Mouse (Mus musculus) limb, embryonic 14.5 days (tissue): ENCODE measurements around the gene Zbtb44. TPM values are rescaled to one million over a fixed set of nuclear protein-coding genes. Genes with fewer than 3 reads are reported as not detected.

Source experiments
- ATAC-seq: fragments of 200-750 bp; cut with Nextera tagmentation; 2 replicates; pipeline ENCODE4 v1.8.0; 2017; ENCODE audit warnings: low read depth, moderate number of reproducible peaks, moderate TSS enrichment; ENCODE audit not compliant: low FRiP score
- DNase-seq: peaks from one replicate; pipeline ENCODE4 v3.0.0-alpha.2; 2015; ENCODE audit warnings: low spot score
- H3K27ac ChIP-seq: fragments of 300-500 bp; sonication (generic); replicated peaks from 2 replicates; pipeline ENCODE4 v1.5.1; 2014; ENCODE audit warnings: low read depth, mild to moderate bottlenecking, low read length, moderate library complexity, mixed read lengths
- H3K27me3 ChIP-seq: fragments of 300-500 bp; sonication (generic); 2 replicates; pipeline ENCODE4 v1.6.1; 2014; ENCODE audit warnings: low read length, mixed read lengths; ENCODE audit not compliant: control insufficient read depth, insufficient read depth
- H3K36me3 ChIP-seq: fragments of 300-500 bp; sonication (generic); 2 replicates; pipeline ENCODE4 v1.6.1; 2014; ENCODE audit warnings: mild to moderate bottlenecking, low read length, moderate library complexity, mixed read lengths; ENCODE audit not compliant: control insufficient read depth, insufficient read depth
- H3K4me1 ChIP-seq: fragments of 300-500 bp; sonication (generic); 2 replicates; pipeline ENCODE4 v1.6.1; 2014; ENCODE audit warnings: antibody characterized with exemption, low read length, mixed read lengths; ENCODE audit not compliant: control insufficient read depth, insufficient read depth
- H3K4me2 ChIP-seq: fragments of 300-500 bp; sonication (generic); replicated peaks from 2 replicates; pipeline ENCODE4 v1.6.1; 2014; ENCODE audit warnings: low read depth, mild to moderate bottlenecking, low read length, moderate library complexity; ENCODE audit not compliant: severe bottlenecking
- H3K4me3 ChIP-seq: fragments of 300-500 bp; sonication (generic); replicated peaks from 2 replicates; pipeline ENCODE4 v1.5.1; 2014; ENCODE audit warnings: low read length
- H3K9ac ChIP-seq: fragments of 300-500 bp; sonication (generic); 2 replicates; pipeline ENCODE4 v1.6.1; 2014; ENCODE audit warnings: mild to moderate bottlenecking, low read depth, low read length, moderate library complexity; ENCODE audit not compliant: severe bottlenecking
- H3K9me3 ChIP-seq: fragments of 300-500 bp; sonication (generic); 2 replicates; pipeline ENCODE4 v1.6.1; 2016; ENCODE audit warnings: low read length; ENCODE audit not compliant: control insufficient read depth
- POLR2A ChIP-seq: fragments of 200-500 bp; IDR thresholded peaks from 2 replicates; pipeline ENCODE4 v1.8.0; 2012; ENCODE audit warnings: inconsistent platforms, mild to moderate bottlenecking, moderate library complexity, borderline replicate concordance; ENCODE audit not compliant: insufficient read depth, insufficient read length; ENCODE audit errors: extremely low read depth
- WGBS: fragments of 180-500 bp; shearing (Covaris S2); extraction: QIAGEN DNeasy Blood & Tissue Kit; methylation state at CpG from one replicate; pipeline ENCODE4 v1.1.7; 2014; 5-methylcytosine and 5-hydroxymethylcytosine counted together
- polyA plus RNA-seq, 2 experiments: library from polyadenylated mRNA; depleted of rRNA in 1 of 2; stranded (reverse) in 1 of 2; unstranded in 1 of 2; fragments of >200 nt; fragmentation: Nextera tagmentation in 1 of 2; extraction: Ambion mirVana in 1 of 2; gene quantifications; 2 replicates each; pipeline versions ENCODE4 v1.2.1 to v1.2.3; 2012 to 2014

Gene Zbtb44
- polyA plus RNA-seq, 2 experiments = 6.9 to 8.3 TPM

- Histone ChIP-seq H3K4me3 (no peak overlapping the region), H3K9ac (no peak overlapping the region), H3K4me1 (peaks cover 9% of the 10 kb centered on the region), H3K4me2 (no peak overlapping the region), H3K9me3 (no peaks in the 10 kb centered on the region), H3K27ac (no peak overlapping the region), H3K27me3 (no peaks in the 10 kb centered on the region), H3K36me3 (no peaks in the 10 kb centered on the region)
- 59% methylated on average over 5 of the region's 5 CpGs for WGBS
- ATAC-seq (no peak), DNase-seq (no peak)
- no peak for TF ChIP-seq POLR2A
Observed at GRCm38 (mm10) chr9:31119405-31119804, 89.0 kb downstream of the Zbtb44 start.

GRCm38 (mm10) chr9:31119882-31120532, 89.6 kb downstream of the Zbtb44 start:
- Histone ChIP-seq H3K27ac (no peak overlapping the region), H3K4me2 (no peak overlapping the region), H3K27me3 (no peaks in the 10 kb centered on the region), H3K9ac (no peak overlapping the region), H3K36me3 (no peaks in the 10 kb centered on the region), H3K9me3 (no peaks in the 10 kb centered on the region), H3K4me1 (peaks cover 9% of the 10 kb centered on the region), H3K4me3 (no peak overlapping the region)
- ATAC-seq (no peak), DNase-seq (no peak)
- TF ChIP-seq POLR2A = no peak
- WGBS = 37% methylated on average over 11 of the region's 11 CpGs

- Histone ChIP-seq H3K36me3 (no peaks in the 10 kb centered on the region), H3K27me3 (no peaks in the 10 kb centered on the region), H3K9ac (no peak overlapping the region), H3K4me1 (peaks cover 9% of the 10 kb centered on the region), H3K4me2 (no peak overlapping the region), H3K9me3 (no peaks in the 10 kb centered on the region), H3K4me3 (no peak overlapping the region), H3K27ac (no peak overlapping the region)
- no peak for TF ChIP-seq POLR2A
- DNase-seq (no peak), ATAC-seq (no peak)
- 34% methylated on average over 4 of the region's 4 CpGs for WGBS
Observed at GRCm38 (mm10) chr9:31120533-31120915, 90.1 kb downstream of the Zbtb44 start.

- Histone ChIP-seq H3K27ac (no peak overlapping the region), H3K36me3 (no peaks in the 10 kb centered on the region), H3K4me2 (no peak overlapping the region), H3K9me3 (no peaks in the 10 kb centered on the region), H3K9ac (no peak overlapping the region), H3K4me3 (no peak overlapping the region), H3K27me3 (no peaks in the 10 kb centered on the region), H3K4me1 (peaks cover 9% of the 10 kb centered on the region)
- WGBS = 54% methylated on average over 13 of the region's 13 CpGs
- TF ChIP-seq POLR2A = no peak
- no peak for DNase-seq
- ATAC-seq = no peak
Observed at GRCm38 (mm10) chr9:31122464-31123030, 92.1 kb downstream of the Zbtb44 start.

Other genes starting within 250 kb of the Zbtb44 start
- 33.2 and 39.5 TPM in 2 replicates for gene Adamts15, start 108.2 kb upstream of the Zbtb44 start, polyA plus RNA-seq (2012; rRNA removed)
- gene Adamts15, start 108.2 kb upstream of the Zbtb44 start, polyA plus RNA-seq (2014; fragmentation: Nextera tagmentation; extraction: Ambion mirVana) = 29.0 and 39.9 TPM in 2 replicates
- gene Adamts8, start 88.1 kb upstream of the Zbtb44 start, polyA plus RNA-seq (2012; rRNA removed) = 4.2 and 4.4 TPM in 2 replicates
- gene Adamts8, start 88.1 kb upstream of the Zbtb44 start, polyA plus RNA-seq (2014; fragmentation: Nextera tagmentation; extraction: Ambion mirVana) = 4.4 and 5.0 TPM in 2 replicates
- gene St14, start 101.2 kb downstream of the Zbtb44 start, polyA plus RNA-seq (2012; rRNA removed) = 7.8 and 8.4 TPM in 2 replicates
- 11.4 and 12.3 TPM in 2 replicates for gene St14, start 101.2 kb downstream of the Zbtb44 start, polyA plus RNA-seq (2014; fragmentation: Nextera tagmentation; extraction: Ambion mirVana)
- 228 and 253 TPM in 2 replicates for gene Aplp2, start 181.2 kb downstream of the Zbtb44 start, polyA plus RNA-seq (2012; rRNA removed)
- gene Aplp2, start 181.2 kb downstream of the Zbtb44 start, polyA plus RNA-seq (2014; fragmentation: Nextera tagmentation; extraction: Ambion mirVana) = 202 and 203 TPM in 2 replicates
- 14.6 and 17.5 TPM in 2 replicates for gene Prdm10, start 249.9 kb downstream of the Zbtb44 start, polyA plus RNA-seq (2012; rRNA removed)
- gene Prdm10, start 249.9 kb downstream of the Zbtb44 start, polyA plus RNA-seq (2014; fragmentation: Nextera tagmentation; extraction: Ambion mirVana) = 5.2 and 5.5 TPM in 2 replicates